Mouse (Mus musculus): ENCODE results near the gene Bbs10.

Gene Bbs10

DNA sequence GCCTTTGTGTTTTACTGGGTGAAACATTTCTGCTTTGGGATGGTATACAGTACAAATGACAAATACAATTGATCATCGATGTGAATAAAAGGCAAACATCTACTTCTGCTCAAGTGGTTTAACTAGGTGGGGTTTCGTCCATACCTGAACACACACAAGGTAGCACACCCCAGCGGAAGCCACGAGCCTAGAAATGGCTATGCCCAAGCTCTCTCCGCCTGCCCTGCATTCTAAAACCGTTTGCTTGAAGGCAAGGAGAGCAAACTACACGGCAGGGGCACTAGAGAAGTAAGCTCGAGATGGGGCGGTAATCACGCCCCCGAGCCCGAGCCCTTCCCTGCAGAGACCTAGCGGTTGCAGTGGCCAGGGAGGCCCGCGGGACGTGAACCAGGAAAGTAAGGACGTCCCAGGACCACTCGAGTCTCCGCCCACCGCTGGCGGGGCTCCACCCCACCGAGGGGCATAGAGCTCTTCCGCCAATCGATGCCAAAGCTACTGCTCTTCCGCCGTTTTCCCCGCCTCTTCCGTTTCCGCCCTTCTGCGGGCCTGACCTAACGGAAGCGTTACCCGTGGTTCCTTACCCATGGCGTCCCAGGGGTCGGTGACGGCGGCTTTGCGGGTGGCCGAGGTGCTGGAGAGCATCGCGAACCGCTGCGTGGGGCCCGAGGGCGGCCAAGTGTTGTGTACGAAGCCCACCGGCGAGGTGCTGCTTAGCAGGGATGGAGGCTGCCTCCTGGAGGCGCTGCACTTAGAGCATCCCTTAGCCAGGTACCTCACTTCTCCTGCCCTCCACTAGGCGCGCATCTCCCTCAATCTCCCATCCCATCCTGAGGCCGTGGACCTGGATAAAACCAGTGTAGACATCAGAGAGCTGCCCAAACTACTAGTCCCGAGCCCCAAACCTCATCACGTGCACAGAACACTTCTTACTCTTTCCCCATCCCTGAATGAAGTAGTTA lies at the start of gene Bbs10:
Bbs10 (plus strand) TSS at position 540 of the 959 bp plus-strand sequence.
- peak; percentile 98 for DNase-seq

DNA sequence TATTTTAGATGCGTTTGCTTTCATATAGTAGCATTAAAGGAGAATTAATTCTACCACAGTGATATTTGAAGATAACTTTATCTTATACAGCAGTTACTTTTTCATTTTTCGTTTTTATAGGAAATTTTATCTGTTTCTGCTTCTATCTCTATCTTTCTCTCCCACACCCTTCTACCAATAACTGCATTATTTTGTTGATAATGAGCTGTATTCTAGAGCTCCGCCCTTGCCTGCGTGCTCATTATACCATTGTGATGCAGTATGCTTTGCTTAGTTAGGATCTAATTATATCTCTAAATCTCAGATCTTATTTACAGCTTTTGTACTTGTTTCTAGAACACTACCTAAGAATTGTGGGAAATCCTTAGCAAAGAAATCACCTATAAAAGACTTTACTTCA lies 48.3 kb upstream of the Bbs10 start:
- no peak for DNase-seq

DNA sequence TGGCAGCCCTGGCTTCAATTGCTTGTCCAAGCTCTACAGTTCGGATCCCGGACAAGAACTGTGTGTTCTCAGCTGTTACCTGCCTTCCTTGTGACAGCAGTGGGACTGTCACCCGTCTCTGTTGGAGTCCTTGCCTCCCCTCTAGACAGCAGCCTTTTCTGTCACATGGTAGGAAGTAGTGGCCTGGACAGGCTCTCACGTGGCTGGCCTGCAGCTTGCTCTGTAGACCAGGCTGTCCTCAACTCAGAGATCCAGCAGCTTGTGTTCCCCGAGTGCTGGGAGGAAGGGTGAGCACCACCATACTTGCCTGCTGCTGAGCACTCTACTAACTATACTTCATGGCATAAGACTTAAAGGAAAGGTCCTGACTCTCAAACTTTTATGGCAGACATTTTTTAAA lies 46.8 kb upstream of the Bbs10 start:
- DNase-seq: no peak

DNA sequence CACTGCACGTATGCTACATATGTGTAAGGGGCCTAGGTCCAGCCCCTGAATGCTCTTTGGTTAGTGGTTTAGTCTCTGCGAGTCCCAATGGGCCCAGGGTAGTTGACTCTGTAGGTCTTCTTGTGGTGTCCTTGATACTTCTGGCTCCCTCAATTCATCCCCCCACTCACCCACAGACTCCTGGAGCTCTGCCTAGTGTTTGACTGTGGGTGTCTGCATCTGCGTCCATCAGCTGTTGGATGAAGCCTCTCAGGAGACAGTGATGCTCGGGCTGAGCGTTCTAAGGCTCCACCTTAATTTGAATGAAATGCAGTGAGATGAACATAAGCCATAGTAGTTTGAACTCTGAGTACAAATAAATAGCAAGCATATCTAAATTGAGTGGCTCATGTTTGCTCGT lies 43.3 kb upstream of the Bbs10 start:
- no peak for DNase-seq

DNA sequence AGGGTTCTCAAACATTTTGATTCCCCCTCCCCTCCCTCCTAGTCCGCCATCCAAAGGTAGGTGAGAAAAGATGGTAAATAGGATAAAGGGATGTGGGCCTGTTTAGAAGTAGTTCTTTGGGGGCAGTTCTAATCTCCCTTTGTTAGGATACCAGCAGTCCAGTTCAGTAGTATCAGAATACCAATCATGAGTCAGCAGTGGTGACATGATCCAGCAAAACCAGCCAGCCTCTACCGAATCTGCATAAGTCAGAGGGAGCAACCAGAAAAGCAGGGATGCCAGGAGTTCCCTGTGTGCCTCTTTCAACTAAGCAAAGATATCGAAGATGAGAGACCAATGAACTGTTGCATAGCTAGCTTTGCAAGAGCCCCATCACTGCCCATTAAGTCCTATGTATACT lies 42.3 kb upstream of the Bbs10 start:
- no peak for DNase-seq

DNA sequence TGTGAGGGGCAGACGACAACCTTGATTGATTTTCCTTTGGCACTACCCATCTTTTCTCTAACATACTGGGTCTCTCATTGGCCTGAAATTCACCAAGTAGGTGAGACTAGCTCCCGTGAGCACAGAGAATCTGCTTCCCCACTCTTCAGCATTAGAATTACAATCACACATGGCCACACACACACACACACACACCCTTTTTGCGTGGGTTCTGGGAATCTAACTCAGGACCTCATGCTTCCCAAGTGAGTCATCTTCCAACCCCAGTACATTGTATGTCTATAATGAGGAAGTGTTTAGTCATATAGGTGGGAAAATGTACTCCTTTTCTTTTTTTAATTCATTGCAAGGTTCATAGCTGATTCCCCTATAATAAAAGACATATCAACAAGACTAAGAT lies 41.1 kb upstream of the Bbs10 start:
- no peak for DNase-seq

- DNase-seq: no peak
These were observed 40.2 kb upstream of the Bbs10 start for GRCm38 (mm10) chr10:111258256-111258655.

GRCm38 (mm10) chr10:111271687-111272086 lies 26.8 kb upstream of the Bbs10 start:
- no peak for DNase-seq

DNA sequence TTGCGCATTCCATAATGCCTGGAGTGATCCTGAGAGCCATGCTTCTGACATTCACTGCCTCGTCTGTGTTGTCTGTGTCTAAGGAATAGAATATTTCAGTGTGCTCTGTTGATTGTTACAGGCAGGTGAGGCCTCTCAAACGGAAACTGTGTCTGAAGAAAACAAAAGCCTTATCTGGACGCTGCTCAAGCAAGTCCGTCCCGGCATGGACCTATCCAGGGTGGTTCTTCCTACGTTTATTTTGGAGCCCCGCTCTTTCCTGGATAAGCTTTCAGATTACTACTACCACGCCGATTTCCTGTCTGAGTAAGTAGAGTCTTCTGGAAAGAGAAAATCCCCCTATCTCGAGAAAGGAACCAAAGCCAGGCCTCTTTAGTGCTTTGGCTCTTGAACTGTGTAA lies 25.6 kb upstream of the Bbs10 start:
- peak; percentile 11 for DNase-seq

DNA sequence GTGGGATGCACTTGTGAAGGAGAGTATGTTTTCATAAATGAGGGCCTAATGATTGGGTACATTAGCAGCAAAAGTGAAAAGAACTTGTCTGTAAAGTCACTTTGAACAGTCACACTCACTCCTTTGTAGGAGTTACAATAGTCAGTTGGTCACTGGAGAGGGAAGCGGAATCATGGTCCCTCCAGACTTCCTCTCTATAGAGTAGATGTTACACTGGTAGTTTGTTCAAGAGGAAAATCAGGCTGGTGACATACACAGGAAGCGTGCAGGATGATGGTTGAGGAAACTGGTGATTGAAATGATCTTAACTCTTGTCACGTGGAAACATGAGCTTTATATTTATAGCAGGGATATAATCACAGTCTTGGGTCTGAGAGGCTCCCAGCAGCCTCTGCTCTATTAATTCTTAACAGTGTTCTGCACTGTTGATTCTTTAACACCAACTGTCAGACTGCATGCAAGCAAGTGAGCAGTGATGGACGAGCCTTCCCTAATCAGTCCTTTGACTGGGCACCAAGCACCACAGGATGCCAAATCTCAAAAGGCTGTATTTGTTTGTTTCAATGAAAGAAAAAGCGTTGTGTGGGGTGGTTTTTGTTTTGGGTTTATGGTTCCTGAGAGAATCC lies 24.9 kb upstream of the Bbs10 start:
- no peak for DNase-seq

- no peak for DNase-seq
These were observed 22.7 kb upstream of the Bbs10 start for GRCm38 (mm10) chr10:111275822-111276221.

DNA sequence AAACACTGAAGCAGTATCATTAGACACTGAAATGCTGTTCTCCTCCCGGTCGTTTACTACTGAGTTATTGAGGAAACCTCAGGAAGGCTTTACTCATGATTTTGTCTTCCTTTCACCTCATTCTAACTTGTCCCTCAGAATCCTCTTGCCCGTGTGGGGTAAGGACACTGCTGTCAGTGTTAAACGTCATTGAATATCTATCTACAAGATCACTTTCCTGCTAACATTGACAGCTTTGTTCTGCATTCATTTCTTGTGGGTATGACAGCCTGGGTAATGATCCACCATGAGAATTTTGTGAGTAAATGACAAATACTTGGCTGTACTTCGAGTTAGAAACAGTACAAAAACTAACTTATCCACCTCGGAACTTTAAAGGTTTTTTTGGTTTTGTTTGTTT lies 848 bp upstream of the Bbs10 start:
- DNase-seq: no peak

DNA sequence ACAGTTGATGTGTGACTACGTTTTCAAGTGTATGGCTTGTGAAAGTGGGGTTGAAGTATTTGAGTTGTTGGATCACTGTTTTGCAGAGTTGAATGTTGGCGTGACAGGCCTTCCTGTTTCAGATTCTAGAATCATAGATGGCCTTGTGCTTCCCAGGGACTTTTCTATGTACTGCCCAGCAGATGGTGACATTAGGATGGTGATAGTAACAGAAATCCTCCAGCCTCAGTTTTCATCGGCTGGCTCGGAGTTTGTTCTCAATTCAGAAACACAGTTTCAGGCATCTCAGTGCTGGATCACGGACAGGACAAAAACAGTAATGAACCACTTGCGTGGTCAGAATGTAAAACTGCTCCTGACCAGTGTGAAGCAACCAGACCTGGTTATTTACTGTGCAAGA lies 1.1 kb downstream of the Bbs10 start:
- DNase-seq: peak; percentile 22

DNA sequence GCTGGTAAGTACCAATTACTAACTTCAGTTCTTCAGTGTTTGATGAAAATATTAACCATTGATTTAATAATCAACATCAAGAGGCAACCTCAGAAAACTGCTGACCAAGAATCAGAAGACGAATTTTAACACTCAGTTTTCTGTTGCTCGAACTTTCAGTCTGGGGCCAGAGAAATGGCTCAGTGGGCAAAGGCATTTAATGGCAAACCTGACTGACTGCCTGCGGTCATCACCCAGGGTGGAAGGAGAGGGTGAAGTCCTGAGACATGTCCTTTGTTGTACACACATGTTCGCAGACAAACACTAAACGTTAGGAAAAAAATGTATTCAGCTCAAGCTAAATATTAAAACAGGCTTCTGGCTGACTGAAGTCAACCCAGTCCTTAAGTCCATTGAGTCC lies 2.6 kb downstream of the Bbs10 start:
- DNase-seq: no peak

DNA sequence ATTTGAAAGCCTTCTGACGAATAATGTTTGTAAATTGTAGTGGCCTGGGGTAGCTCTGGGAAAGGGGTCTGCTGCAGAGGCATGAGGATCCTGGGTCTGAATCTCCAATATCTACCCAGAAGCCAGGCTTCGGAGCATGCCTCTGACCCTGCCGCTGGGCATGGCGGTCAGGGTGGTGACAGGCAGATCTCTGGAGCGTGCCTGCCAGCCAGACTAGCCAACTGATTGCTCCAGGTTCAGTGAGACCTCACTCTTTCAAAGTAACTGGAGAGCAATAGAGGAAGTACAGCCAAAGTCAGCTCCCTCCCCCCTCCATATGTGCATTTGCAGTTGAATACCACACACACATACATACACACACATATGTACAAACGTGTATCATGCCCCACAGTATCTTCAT lies 4.0 kb downstream of the Bbs10 start:
- no peak for DNase-seq

DNA sequence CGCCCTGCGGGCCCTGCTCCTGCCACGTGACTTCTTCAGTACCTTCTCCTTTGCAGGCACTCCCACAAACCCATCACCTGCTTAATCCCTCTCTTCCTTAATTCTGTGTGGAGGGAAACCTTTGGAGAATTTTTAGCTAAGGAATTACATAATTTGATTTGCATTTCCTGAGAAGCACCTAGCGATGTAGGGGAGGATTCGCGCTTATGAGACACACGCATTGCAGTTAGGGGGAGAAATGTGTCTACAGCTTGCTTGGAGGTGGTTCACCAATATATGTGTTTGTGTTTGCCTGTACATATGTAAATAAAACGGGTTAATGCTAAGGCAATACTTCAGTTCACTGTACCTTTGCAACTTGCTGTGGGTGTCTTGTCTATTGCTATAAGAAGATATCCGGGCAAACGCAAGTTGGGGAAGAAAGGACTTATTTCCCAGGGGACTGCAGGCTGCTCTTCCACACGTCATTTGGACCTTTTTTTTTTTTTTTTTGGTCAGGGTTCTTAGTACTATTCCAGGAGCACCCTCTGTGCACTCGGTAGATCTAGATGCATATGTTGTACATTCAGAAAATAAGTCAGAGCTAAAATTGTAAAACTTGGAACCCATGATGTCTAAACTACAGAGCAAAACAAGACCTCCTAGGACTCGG lies 10.5 kb downstream of the Bbs10 start:
- DNase-seq: no peak

DNA sequence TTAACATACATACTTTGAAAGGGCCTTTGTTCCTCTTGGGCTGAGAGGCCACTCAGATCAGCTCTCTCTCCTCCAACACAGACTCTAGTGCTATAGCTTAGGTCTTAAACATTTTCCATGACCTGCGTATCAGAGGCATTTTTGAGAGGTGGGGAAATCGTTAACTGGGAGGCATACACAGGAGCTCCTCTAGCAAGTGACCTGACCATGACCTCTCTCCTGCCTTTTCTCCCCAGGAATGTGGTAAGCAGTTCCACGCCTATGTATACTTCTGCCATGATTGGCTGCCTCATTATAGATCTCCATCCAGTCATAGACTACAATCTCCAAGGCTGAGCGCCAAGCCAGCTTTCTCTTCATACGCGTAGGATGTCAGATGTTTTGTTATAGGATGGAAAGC lies 14.8 kb downstream of the Bbs10 start:
- DNase-seq: no peak

GRCm38 (mm10) chr10:111314636-111315395 lies 16.3 kb downstream of the Bbs10 start:
- DNase-seq: peak; percentile 43

DNA sequence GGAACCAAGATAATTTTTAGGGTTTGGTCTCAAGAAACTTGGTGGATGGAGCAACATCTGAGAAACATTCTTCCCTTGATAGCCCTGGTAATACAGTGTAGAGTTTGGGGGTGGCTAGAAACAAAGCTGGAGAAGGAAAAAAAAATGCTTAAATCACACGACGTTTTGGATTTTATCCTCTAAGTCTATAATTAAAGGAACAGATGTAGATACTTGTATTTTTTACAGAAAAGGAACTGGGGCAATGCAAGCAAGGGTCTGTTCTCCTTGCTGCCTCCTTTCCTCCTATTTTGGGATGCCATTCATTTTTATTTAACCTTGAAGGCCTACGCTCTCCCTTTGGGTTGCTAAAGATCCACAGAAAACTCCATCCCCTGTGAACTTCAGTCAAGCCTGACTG lies 17.5 kb downstream of the Bbs10 start:
- no peak for DNase-seq

DNA sequence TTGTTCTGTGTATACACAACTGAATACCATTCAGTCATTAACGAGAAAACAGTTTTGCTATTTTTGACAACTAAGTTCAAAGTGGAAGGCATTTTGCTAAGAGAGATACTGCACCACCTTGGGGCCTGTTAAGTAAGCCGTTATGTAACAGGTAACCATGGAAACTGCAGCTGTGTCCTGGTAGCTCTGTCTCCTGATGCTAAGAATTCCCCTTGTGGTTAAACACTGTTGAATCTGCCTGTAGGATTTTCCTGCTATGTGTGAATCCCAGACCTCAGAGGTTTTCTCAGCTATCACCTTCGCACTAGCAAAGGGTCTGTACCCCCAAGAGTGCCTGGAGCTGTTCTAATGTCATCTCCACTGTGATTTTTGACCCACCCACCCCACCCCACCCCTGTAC lies 19.5 kb downstream of the Bbs10 start:
- no peak for DNase-seq

DNA sequence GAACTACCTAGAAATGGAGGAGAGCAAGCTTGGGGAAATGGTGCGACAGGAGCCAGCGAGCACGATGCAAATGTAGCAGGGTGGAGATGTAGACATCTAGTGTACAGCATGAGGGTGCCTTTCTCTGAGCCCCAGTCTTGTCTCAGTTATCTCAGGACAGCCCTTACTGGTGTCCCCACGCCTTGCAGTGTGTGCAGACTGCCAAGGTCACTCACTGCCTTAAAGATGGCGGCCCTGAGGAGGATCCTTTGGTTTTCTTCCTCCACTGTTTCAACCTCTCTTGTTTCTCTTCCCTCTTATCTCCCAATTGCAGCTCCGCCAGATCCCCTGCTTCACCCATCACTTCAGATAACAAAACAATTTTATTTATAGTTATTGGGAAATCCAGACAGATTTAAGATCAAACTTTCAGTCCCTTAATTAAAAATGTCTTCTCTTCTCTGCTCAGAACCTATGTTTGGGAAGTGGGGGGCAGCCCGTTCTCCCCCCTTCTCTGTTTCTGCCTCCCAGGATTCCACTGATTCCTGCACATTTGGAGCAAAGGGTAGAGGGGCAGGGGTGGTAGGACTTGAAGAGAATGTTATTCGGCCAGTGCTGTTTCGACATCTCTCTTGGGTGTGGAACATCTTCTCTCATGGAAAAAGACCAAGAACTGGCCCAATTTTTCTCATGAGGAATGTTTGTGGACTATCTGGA lies 20.5 kb downstream of the Bbs10 start:
- peak; percentile 13 for DNase-seq

- DNase-seq: no peak
These were observed 22.1 kb downstream of the Bbs10 start for GRCm38 (mm10) chr10:111320579-111320978.

DNA sequence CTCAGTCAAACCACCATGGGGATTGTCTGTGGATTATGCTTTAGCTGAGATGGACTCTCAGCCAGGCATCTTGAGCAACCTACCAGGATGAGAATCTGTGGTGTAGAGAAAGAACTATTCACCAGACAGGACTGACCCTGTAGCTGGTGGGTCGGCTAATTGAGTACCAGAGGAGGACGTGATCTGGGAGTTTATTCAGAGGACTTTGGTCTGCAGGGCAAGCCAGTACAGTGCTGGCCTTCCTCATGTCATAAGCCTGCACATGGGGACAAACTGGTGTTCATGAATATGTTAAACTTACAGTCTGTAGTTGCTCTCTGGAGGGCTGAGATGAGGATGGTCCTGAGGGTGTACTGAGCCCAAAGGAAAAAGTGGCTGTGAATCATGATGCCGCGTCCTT lies 29.5 kb downstream of the Bbs10 start:
- no peak for DNase-seq
